Mouse (Mus musculus) ES-E14 (cell line): ENCODE data around the gene Olfr303.
"Not testable (repeated sequence)": the region's sequence is repeated elsewhere in the genome, so short reads cannot be mapped to it uniquely, and the experiment has no call there.

Source experiments
- CHD2 ChIP-seq: IDR thresholded peaks from 2 replicates; pipeline ENCODE4 v1.6.1; 2014; ENCODE audit warnings: mild to moderate bottlenecking, low read depth, low read length, inconsistent platforms
- ZC3H11A ChIP-seq: IDR thresholded peaks from 2 replicates; pipeline ENCODE4 v1.6.1; 2012; ENCODE audit warnings: low read depth, mild to moderate bottlenecking, inconsistent platforms, low read length, borderline replicate concordance

GRCm38 (mm10) chr7:86346296-86346695, 51.3 kb downstream of the Olfr303 start:
- TF ChIP-seq ZC3H11A, CHD2: not testable (repeated sequence)
